Mouse (Mus musculus): ENCODE data around the gene Setdb2. TPM values are rescaled to one million over a fixed set of nuclear protein-coding genes. Genes with fewer than 3 reads are reported as not detected.

Gene Setdb2
- 4.5 and 7.7 TPM in 2 replicates for polyA plus RNA-seq (2015; fragmentation: Nextera tagmentation; extraction: Ambion mirVana)

DNA sequence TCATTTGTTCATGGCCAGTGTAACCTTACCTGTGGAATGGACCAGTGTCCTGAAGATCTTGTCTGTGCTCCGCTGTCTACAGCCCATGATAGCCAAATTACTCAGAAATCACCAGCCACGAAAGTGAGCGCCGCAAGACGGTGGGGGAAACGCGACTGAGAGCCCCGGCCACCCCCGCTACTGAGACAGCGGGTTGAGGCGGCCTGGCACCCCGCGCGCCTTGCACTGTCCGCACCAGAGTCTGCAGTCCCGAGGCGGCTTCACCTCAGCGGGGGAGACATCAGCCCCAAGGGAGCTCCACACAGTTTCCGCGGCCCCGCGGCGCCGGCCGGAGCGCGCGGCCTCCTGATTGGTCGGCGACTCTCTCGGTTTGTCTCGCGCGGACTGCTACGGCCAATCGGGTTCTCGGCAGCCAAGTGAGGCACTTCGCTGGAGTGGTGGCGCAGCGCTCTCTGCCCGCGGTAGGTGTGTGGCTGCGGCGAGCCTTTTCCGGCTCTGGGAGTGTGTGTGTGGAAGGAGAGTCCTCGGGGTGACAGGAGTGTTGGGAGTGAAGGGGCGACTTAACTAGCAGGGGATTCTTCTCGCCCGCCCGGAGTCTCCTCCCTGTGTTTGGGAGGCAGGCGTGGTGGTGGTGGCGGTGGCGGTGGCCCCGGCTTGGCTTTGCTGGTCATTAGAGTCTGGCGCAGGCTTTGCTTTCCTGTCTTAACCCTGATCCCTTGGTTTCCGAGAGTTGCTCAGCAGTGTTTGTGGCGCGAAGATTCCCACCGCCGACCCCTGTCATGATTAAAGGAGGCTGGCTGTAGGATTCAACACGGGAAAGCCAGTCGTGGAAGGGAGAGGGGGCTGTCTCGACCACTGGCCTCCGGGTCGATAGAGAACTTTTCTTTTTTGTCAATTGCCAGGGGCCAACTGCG is at the start of gene Setdb2, which contains the start of gene Cab39l:
TSS of gene Setdb2 (minus strand) at position 327 of the 914 bp plus-strand sequence.
TSS of gene Cab39l (plus strand) at position 415 of the 914 bp plus-strand sequence.
- peak; percentile 100 for ATAC-seq (replicated peaks; ENCODE audit: insufficient number of reproducible peaks, insufficient read depth, low FRiP score, low read depth)

DNA sequence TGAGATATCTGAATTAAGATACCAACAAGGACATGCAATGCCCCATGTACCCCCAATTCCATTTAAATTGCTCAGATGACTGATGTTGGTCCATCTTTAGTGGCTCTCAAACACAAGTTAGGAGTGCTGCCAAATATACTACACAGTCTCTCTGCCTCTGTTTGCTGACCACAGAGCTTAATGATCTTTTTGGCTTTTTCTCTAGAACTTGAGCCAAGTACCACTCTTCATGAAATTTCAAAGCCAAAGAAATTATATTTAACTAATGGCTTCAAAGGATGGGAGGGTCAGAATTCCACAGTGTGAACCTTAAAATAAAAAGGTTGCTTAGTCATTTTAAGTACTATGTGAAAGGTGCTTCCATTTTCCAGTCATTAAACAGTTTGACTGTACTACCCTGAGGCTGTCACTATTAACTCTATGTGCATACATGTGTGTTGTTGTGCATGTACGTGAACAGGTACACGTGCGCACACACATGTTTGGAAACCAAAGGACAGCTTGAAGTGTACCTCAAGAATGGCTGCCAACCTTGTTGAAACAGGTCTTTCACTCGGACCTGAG is 44.6 kb upstream of the Setdb2 start:
- ATAC-seq (replicated peaks; ENCODE audit: insufficient number of reproducible peaks, insufficient read depth, low FRiP score, low read depth) = no peak

More for the DNA sequence above, at the start of gene Setdb2, which contains the start of gene Cab39l:
- no peaks in the 10 kb centered on the region for H3K27me3 ChIP-seq
- WGBS = under 1% methylated on average over 66 of the region's 66 CpGs
- no peaks in the 10 kb centered on the region for H3K36me3 ChIP-seq
- H3K9ac ChIP-seq = peak within 1 kb of the TSS; percentile 73
- H3K4me2 ChIP-seq = peak within 1 kb of the TSS; percentile 80
- H3K4me3 ChIP-seq = peak within 1 kb of the TSS; percentile 71
- peak within 1 kb of the TSS; percentile 90 for H3K27ac ChIP-seq
- H3K9me3 ChIP-seq (replicated peaks) = no peaks in the 10 kb centered on the region
- peaks cover 7% of the 10 kb centered on the region for H3K4me1 ChIP-seq (replicated peaks)

DNA sequence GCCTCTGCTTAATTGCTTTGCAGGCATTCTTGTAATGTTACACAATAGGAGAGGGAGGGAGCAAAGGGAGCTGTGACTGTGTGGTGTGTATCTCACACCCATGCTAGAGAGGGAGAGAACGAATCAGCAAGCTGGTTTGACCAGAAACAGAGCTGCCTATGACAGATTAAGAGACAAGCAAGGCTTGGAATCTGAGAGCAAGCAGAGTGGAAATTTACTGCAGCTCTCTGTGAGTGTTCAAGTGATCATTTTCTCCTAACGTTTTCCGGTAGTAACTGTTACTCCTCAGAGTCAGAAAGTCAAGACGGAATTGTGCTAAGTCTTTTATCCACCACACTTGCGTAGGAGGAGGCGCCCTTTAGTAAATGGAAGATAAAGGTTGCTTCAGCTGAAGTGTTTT is 38.0 kb upstream of the Setdb2 start:
- ATAC-seq (replicated peaks; ENCODE audit: insufficient number of reproducible peaks, insufficient read depth, low FRiP score, low read depth) = peak; percentile 76; the same call in 1 of the 2 replicates

More for the DNA sequence above, 44.6 kb upstream of the Setdb2 start:
- Histone ChIP-seq H3K4me3 (no peak overlapping the region), H3K9ac (no peak overlapping the region), H3K4me2 (no peak overlapping the region), H3K9me3 (replicated peaks) (no peaks in the 10 kb centered on the region), H3K27ac (no peak overlapping the region), H3K27me3 (no peaks in the 10 kb centered on the region), H3K4me1 (replicated peaks) (no peaks in the 10 kb centered on the region), H3K36me3 (no peaks in the 10 kb centered on the region)
- 81% methylated on average over 4 of the region's 4 CpGs for WGBS

DNA sequence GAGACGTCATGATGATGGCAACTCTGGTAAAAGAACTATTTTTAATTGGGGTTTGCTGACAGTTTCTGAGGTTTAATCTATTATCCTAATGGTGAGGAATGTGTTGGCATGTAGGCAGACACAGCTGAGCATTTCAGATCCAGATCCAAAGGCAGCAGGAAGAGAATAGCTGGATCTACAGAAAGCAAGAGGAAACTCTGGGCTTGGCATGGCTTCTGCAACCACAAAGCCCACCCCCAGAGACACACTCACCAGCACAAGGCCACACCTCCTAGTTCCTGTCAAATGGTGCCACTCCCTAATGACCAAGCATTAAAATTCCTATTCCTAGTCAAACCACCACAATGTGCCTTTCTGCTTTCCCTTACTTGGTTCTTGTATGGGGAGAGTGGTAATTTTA is 30.1 kb upstream of the Setdb2 start:
- no peak for ATAC-seq (replicated peaks; ENCODE audit: insufficient number of reproducible peaks, insufficient read depth, low FRiP score, low read depth)
- WGBS = 67% methylated on average over 1 of the region's 1 CpGs
- H3K4me2 ChIP-seq = no peak overlapping the region
- H3K4me1 ChIP-seq (replicated peaks) = no peaks in the 10 kb centered on the region
- no peak overlapping the region for H3K9ac ChIP-seq
- no peaks in the 10 kb centered on the region for H3K27me3 ChIP-seq
- H3K4me3 ChIP-seq = no peak overlapping the region
- H3K27ac ChIP-seq = no peak overlapping the region
- H3K9me3 ChIP-seq (replicated peaks) = no peaks in the 10 kb centered on the region
- H3K36me3 ChIP-seq = no peaks in the 10 kb centered on the region

More for the DNA sequence above, 38.0 kb upstream of the Setdb2 start:
- WGBS = 18% methylated on average over 6 of the region's 6 CpGs
- H3K27ac ChIP-seq = peak overlapping the region; percentile 57
- H3K36me3 ChIP-seq = no peaks in the 10 kb centered on the region
- no peaks in the 10 kb centered on the region for H3K27me3 ChIP-seq
- H3K9ac ChIP-seq = no peak overlapping the region
- H3K4me2 ChIP-seq = peak overlapping the region; percentile 41
- H3K4me3 ChIP-seq = peak overlapping the region; percentile 27; the same call in 1 of the 2 replicates
- H3K4me1 ChIP-seq (replicated peaks) = peaks cover 5% of the 10 kb centered on the region; the same call in 1 of the 2 replicates
- no peaks in the 10 kb centered on the region for H3K9me3 ChIP-seq (replicated peaks)

DNA sequence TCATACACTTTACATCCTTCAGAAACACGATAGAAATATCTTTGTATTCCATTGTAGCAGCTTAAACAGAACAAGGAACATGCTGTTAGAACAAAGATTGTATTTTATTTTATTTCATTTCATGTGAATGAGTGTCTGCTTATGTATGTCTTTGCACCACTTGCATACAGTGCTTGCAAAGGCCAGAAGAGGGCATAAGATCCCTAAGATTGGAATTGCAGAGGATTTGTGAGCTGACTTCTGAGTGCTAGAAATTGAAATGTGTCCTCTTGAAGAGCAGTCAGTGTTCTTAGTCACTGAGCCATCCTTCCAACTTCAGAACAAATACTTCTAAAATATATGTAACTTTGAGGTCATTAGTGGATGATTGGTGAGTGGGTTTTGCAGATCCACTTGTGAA is 27.1 kb upstream of the Setdb2 start:
- ATAC-seq (replicated peaks; ENCODE audit: insufficient number of reproducible peaks, insufficient read depth, low FRiP score, low read depth) = no peak
- Histone ChIP-seq H3K36me3 (no peaks in the 10 kb centered on the region), H3K27ac (no peak overlapping the region), H3K4me2 (no peak overlapping the region), H3K9me3 (replicated peaks) (no peaks in the 10 kb centered on the region), H3K4me3 (no peak overlapping the region), H3K4me1 (replicated peaks) (no peaks in the 10 kb centered on the region), H3K27me3 (no peaks in the 10 kb centered on the region), H3K9ac (no peak overlapping the region)
- 56% methylated on average over 1 of the region's 1 CpGs for WGBS

- ATAC-seq (replicated peaks; ENCODE audit: insufficient number of reproducible peaks, insufficient read depth, low FRiP score, low read depth) = no peak
- 88% methylated on average over 2 of the region's 2 CpGs for WGBS
- no peaks in the 10 kb centered on the region for H3K36me3 ChIP-seq
- no peak overlapping the region for H3K9ac ChIP-seq
- no peak overlapping the region for H3K4me2 ChIP-seq
- H3K9me3 ChIP-seq (replicated peaks) = no peaks in the 10 kb centered on the region
- H3K27ac ChIP-seq = no peak overlapping the region
- H3K4me3 ChIP-seq = no peak overlapping the region
- no peaks in the 10 kb centered on the region for H3K27me3 ChIP-seq
- no peaks in the 10 kb centered on the region for H3K4me1 ChIP-seq (replicated peaks)
Measured at GRCm38 (mm10) chr14:59466503-59466902, 25.8 kb upstream of the Setdb2 start.

GRCm38 (mm10) chr14:59447981-59448380 is 7.3 kb upstream of the Setdb2 start:
- Histone ChIP-seq H3K4me3 (no peak overlapping the region), H3K9me3 (replicated peaks) (no peaks in the 10 kb centered on the region), H3K4me1 (replicated peaks) (peaks cover 5% of the 10 kb centered on the region), H3K9ac (no peak overlapping the region), H3K27ac (no peak overlapping the region; the same call in 1 of the 2 replicates), H3K36me3 (no peaks in the 10 kb centered on the region), H3K27me3 (no peaks in the 10 kb centered on the region), H3K4me2 (no peak overlapping the region)
- ATAC-seq (replicated peaks; ENCODE audit: insufficient number of reproducible peaks, insufficient read depth, low FRiP score, low read depth) = no peak

GRCm38 (mm10) chr14:59445421-59445820 is 4.7 kb upstream of the Setdb2 start:
- ATAC-seq (replicated peaks; ENCODE audit: insufficient number of reproducible peaks, insufficient read depth, low FRiP score, low read depth) = no peak
- H3K9me3 ChIP-seq (replicated peaks) = no peaks in the 10 kb centered on the region
- no peak overlapping the region for H3K9ac ChIP-seq
- H3K27me3 ChIP-seq = no peaks in the 10 kb centered on the region
- no peak overlapping the region for H3K27ac ChIP-seq
- H3K4me2 ChIP-seq = no peak overlapping the region
- 78% methylated on average over 1 of the region's 1 CpGs for WGBS
- no peak overlapping the region for H3K4me3 ChIP-seq
- peaks cover 7% of the 10 kb centered on the region for H3K4me1 ChIP-seq (replicated peaks)
- H3K36me3 ChIP-seq = no peaks in the 10 kb centered on the region

DNA sequence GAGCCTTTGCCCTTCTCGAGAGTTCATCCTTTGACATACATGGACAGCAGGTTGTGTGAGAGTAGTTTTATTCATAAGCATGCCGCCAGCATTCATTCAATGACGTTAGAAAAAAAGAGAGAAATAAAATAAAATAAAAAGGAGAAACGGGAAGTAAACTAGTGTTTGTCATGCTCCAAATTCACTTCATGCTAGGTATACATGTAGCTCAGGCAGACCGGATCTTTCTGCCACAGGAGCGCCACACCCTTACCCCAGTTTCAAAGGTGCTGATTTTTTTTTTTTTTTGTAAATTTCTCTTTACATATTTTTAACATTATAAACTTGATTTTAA is 755 bp upstream of the Setdb2 start:
- Histone ChIP-seq H3K36me3 (no peaks in the 10 kb centered on the region), H3K4me2 (peak overlapping the region; percentile 80), H3K9me3 (replicated peaks) (no peaks in the 10 kb centered on the region), H3K9ac (peak overlapping the region; percentile 73), H3K27ac (peak overlapping the region; percentile 90), H3K27me3 (no peaks in the 10 kb centered on the region), H3K4me1 (replicated peaks) (peaks cover 7% of the 10 kb centered on the region), H3K4me3 (peak overlapping the region; percentile 71)
- 6% methylated on average over 6 of the region's 6 CpGs for WGBS
- ATAC-seq (replicated peaks; ENCODE audit: insufficient number of reproducible peaks, insufficient read depth, low FRiP score, low read depth) = no peak

- Histone ChIP-seq H3K4me2 (peak overlapping the region; percentile 80), H3K4me3 (peak overlapping the region; percentile 71), H3K36me3 (no peaks in the 10 kb centered on the region), H3K9me3 (replicated peaks) (no peaks in the 10 kb centered on the region), H3K27me3 (no peaks in the 10 kb centered on the region), H3K4me1 (replicated peaks) (peaks cover 7% of the 10 kb centered on the region), H3K9ac (peak overlapping the region; percentile 73), H3K27ac (peak overlapping the region; percentile 90; the same call in 1 of the 2 replicates)
- 7% methylated on average over 7 of the region's 7 CpGs for WGBS
- ATAC-seq (replicated peaks; ENCODE audit: insufficient number of reproducible peaks, insufficient read depth, low FRiP score, low read depth) = no peak
Measured at GRCm38 (mm10) chr14:59440039-59440438, 645 bp downstream of the Setdb2 start.

GRCm38 (mm10) chr14:59438505-59438904 is 2.2 kb downstream of the Setdb2 start:
- Histone ChIP-seq H3K9ac (no peak overlapping the region), H3K36me3 (no peaks in the 10 kb centered on the region), H3K27ac (no peak overlapping the region), H3K4me3 (no peak overlapping the region), H3K9me3 (replicated peaks) (no peaks in the 10 kb centered on the region), H3K27me3 (no peaks in the 10 kb centered on the region), H3K4me2 (no peak overlapping the region), H3K4me1 (replicated peaks) (peaks cover 7% of the 10 kb centered on the region)
- 75% methylated on average over 2 of the region's 2 CpGs for WGBS
- ATAC-seq (replicated peaks; ENCODE audit: insufficient number of reproducible peaks, insufficient read depth, low FRiP score, low read depth) = no peak

Measured in heart, embryonic 15.5 days (tissue).